Mouse (Mus musculus): ENCODE results near the gene Arhgap24. TPM values are rescaled to one million over a fixed set of nuclear protein-coding genes. Genes with fewer than 3 reads are reported as not detected.

Arhgap24 gene
- polyA plus RNA-seq, 1 experiment from 2014 or later, result 6.1 TPM

DNA sequence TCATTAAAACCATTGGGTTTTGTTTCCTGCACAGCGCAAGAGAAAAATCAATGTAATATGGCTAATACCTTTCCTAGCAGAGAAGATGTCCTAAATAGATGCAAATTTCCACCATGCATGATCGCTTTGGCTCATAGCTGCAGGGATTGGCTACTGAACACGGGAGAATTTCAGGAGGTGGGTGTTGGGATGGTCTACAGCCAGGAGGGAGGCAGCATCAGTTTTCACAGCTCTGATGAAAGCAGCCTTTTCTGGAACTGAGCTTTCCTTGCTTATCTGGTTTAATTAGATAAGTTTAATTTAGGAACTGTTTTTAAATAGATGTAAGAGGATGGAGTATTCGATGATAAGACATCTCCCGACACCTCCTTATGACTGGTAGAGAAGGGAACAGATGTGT is 217.2 kb downstream of the Arhgap24 start:
- ATAC-seq (ENCODE audit: low FRiP score, low read depth), result no peak

DNA sequence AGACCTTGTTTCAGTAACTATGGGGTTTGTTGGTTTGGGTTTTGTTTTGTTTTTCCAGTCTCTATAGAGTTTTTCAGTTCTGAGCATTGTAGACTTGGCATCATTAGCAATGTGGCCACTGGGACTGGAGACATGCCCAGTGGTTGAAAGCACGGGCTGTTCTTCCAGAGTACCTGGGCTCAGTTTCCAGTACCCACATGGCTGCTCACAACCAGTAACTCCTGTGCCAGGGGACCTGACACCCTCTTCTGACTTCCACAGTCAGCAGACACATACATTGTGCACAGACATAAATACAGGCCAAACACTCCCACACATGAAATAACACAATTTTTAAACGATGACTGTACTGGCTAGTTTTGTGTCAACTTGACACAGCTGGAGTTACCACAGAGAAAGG is 217.7 kb downstream of the Arhgap24 start:
- Histone ChIP-seq H3K4me3 (no peak overlapping the region), H3K27me3 (replicated peaks) (no peaks in the 10 kb centered on the region), H3K4me1 (no peaks in the 10 kb centered on the region), H3K27ac (no peak overlapping the region), H3K9ac (no peak overlapping the region), H3K4me2 (replicated peaks) (no peak overlapping the region), H3K36me3 (no peaks in the 10 kb centered on the region), H3K9me3 (no peaks in the 10 kb centered on the region)
- no peak for ATAC-seq (ENCODE audit: low FRiP score, low read depth)
- 89% methylated on average over 2 of the region's 2 CpGs for WGBS

More for the DNA sequence above, 217.2 kb downstream of the Arhgap24 start:
- H3K9me3 ChIP-seq, result no peaks in the 10 kb centered on the region
- 91% methylated on average over 5 of the region's 5 CpGs for WGBS
- no peaks in the 10 kb centered on the region for H3K4me1 ChIP-seq
- no peak overlapping the region for H3K4me2 ChIP-seq (replicated peaks)
- H3K27ac ChIP-seq, result no peak overlapping the region
- no peaks in the 10 kb centered on the region for H3K36me3 ChIP-seq
- no peak overlapping the region for H3K4me3 ChIP-seq
- no peaks in the 10 kb centered on the region for H3K27me3 ChIP-seq (replicated peaks)
- no peak overlapping the region for H3K9ac ChIP-seq

DNA sequence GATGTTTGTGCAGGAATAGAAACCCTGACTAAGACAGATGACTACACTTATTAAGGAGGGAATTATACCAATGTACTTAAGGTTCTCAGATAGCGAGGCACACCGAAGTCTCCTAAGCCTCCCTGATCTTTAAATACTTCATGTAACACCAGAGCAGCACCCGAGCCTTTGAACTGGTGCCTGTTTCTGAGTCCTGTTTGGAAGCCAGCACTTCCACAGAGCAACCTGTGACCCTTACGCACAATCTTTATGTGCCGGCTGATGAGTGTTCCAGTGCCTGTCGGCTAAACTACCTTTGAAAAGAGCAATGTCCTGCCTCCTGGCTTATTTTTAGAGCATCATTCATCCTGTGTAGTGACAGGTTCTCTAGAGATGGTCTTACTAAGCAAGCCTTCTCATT is 221.4 kb downstream of the Arhgap24 start:
- Histone ChIP-seq H3K4me1 (no peaks in the 10 kb centered on the region), H3K27me3 (replicated peaks) (no peaks in the 10 kb centered on the region), H3K9ac (no peak overlapping the region), H3K4me3 (no peak overlapping the region), H3K9me3 (no peaks in the 10 kb centered on the region), H3K4me2 (replicated peaks) (no peak overlapping the region), H3K36me3 (no peaks in the 10 kb centered on the region), H3K27ac (no peak overlapping the region)
- no peak for ATAC-seq (ENCODE audit: low FRiP score, low read depth)
- WGBS, result 86% methylated on average over 6 of the region's 6 CpGs

DNA sequence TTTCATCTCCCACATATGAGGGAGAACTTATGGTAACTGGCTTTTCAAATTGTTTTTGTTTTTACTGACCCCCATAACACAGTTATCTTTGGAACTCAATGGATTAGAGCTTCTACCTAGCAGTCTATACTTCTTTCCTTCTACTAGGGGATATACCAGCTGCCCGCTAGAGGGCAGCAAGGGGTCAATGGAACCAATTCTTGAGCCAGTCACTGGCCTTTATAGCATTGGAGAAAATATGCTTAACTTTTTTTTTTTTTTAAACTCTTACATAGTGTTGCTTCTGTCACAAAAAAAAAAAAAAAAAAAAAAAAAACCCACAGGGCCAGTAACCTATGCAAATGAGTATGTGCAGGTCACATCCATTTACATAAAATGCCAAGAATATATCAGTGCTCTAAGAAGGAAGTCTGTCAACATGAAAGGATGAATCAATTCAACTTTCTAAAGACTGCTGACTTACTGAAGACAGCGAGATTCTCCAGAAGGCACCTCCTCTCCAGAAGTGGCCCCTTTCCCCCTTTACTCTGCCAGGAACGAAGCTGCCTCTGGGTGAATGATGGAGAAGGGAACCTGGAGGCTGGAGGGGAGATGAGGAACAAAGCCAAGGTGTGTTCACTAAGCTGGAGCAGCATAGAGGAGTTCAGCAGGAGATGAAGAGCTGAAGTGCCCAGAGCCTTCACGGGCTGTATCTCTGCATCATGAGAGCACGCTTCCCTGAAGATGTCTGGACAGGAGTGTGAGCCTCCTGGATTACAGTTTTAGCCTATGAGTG is 222.3 kb downstream of the Arhgap24 start:
- Histone ChIP-seq H3K4me2 (replicated peaks) (no peak overlapping the region), H3K4me1 (no peaks in the 10 kb centered on the region), H3K27me3 (replicated peaks) (no peaks in the 10 kb centered on the region), H3K9me3 (no peaks in the 10 kb centered on the region), H3K27ac (no peak overlapping the region), H3K36me3 (no peaks in the 10 kb centered on the region), H3K4me3 (no peak overlapping the region), H3K9ac (no peak overlapping the region)
- 55% methylated on average over 5 of the region's 5 CpGs for WGBS
- ATAC-seq (ENCODE audit: low FRiP score, low read depth), result no peak

DNA sequence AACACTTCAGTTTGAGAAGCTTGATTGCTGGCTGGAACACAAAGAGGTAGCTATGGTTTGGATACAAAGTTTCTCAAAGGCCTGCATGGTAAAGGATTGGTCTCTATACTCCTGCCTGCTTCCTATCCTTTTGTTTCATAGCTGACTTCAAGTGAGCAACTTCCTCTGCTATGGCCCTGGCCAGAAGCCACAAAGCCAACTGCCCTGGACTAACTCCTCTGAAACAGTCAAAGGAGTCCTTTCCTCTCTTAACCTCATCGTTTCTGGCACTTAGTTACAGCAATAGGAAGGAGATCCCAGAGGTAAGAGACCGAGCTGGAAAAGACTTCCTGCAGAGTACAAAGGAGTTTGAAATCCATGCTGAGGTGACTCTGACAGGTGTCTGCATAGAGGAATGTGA is 224.0 kb downstream of the Arhgap24 start:
- Histone ChIP-seq H3K27ac (no peak overlapping the region), H3K4me3 (no peak overlapping the region), H3K4me1 (no peaks in the 10 kb centered on the region), H3K9ac (no peak overlapping the region), H3K27me3 (replicated peaks) (no peaks in the 10 kb centered on the region), H3K4me2 (replicated peaks) (no peak overlapping the region), H3K36me3 (no peaks in the 10 kb centered on the region), H3K9me3 (no peaks in the 10 kb centered on the region)
- WGBS, result 24% methylated on average over 2 of the region's 2 CpGs
- no peak for ATAC-seq (ENCODE audit: low FRiP score, low read depth)

DNA sequence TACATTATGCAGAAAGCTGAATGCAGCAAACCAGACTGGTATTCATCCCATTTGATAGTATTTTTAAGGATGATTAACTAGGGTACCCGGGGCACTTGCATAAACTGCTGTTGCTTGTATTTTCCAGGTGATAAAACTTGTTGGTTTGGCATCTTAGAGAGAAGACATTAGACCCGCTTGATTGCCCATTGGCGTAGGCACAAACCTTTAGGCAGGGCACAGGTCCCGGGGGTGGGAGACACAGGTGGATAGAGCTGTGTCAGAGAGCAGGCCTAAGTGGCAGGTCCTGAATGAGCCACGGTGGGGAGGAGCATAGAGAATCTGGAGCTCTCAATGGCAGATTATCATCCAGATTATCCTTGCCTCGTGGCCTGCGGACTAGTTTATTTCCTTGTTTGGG is 229.1 kb downstream of the Arhgap24 start:
- no peaks in the 10 kb centered on the region for H3K9me3 ChIP-seq
- H3K27ac ChIP-seq, result no peak overlapping the region
- no peak overlapping the region for H3K4me3 ChIP-seq
- no peak overlapping the region for H3K4me2 ChIP-seq (replicated peaks)
- ATAC-seq (ENCODE audit: low FRiP score, low read depth), result no peak
- H3K4me1 ChIP-seq, result no peaks in the 10 kb centered on the region
- no peak overlapping the region for H3K9ac ChIP-seq
- H3K27me3 ChIP-seq (replicated peaks), result no peaks in the 10 kb centered on the region
- H3K36me3 ChIP-seq, result no peaks in the 10 kb centered on the region
- 80% methylated on average over 7 of the region's 7 CpGs for WGBS

DNA sequence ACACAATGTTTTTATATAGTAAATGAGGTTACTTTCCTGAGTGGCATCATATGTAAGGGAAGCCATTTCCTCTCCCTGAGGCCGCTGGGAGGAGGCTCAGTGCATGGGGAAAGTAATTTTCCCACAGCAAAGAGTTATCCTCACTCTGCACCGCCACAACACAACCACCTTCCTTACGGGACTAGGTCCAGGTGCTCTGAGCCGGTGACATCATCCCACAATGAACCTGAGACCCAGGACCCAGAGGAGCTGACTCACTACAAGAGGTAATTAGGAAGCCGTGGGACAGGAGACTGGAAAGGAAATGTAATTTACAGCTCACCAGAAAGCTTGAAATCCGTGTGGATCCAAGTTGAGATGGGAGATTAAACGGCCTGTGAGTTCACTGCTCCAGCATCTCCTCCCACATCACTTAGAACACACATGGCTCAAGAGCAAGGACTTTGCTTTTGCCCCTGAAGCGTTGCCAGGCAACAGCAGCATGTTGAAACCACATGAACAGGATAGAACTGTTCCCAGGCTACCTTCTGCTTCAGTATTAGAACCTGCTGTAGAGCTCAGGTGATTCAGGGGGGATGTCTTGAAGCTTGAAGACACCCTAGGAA is 238.3 kb downstream of the Arhgap24 start:
- Histone ChIP-seq H3K36me3 (no peaks in the 10 kb centered on the region), H3K4me1 (no peaks in the 10 kb centered on the region), H3K4me2 (replicated peaks) (no peak overlapping the region), H3K27ac (no peak overlapping the region), H3K27me3 (replicated peaks) (no peaks in the 10 kb centered on the region), H3K9ac (no peak overlapping the region), H3K9me3 (no peaks in the 10 kb centered on the region), H3K4me3 (no peak overlapping the region)
- 70% methylated on average over 8 of the region's 8 CpGs for WGBS
- ATAC-seq (ENCODE audit: low FRiP score, low read depth), result no peak

DNA sequence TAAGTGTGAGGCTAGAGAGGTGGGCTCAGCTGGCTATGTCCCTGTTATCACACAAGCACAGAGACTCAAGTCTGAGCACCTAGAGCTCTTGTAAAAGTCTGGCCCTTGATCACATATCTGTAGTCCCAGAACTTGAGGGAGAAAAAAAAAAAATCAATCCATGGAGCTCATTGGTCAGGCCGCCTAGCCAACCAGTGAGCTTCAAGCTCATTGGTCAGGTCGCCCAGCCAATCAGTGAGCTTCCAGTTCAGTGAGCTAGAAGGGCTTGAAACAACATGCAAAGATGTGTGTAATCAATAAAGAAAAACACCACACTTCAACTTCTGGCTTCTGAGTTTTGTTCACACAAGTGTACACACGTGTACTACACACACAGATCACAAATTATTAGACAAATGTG is 242.4 kb downstream of the Arhgap24 start:
- Histone ChIP-seq H3K27ac (no peak overlapping the region), H3K4me3 (no peak overlapping the region), H3K4me2 (replicated peaks) (no peak overlapping the region), H3K9me3 (no peaks in the 10 kb centered on the region), H3K36me3 (no peaks in the 10 kb centered on the region), H3K9ac (no peak overlapping the region), H3K27me3 (replicated peaks) (no peaks in the 10 kb centered on the region), H3K4me1 (no peaks in the 10 kb centered on the region)
- ATAC-seq (ENCODE audit: low FRiP score, low read depth), result no peak
- WGBS, result 92% methylated on average over 3 of the region's 3 CpGs

DNA sequence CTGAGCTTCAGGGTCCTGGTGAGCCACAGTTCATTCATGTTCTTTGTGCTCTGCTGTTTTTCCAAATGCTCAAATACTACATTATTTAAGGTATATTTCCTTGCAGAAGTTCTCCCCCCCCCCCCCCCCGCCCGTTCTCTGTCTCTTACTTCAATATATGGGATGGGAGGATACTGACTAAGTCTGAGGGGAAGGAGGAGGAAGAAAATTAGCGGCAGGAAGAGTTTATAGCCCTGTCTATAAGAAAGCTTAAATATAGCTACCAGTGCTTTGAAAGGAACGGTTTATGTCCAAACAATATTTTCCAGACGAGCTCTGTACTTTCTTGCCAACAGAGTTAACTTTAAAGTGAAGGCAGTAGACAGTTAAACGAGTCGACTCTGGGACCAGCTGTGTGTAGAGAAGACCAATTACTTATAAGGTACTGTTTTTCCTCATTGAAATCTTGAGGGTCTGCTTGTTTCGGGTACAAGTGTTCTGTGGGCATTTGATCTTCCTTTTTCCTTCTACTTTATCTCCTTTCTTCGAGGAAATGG is 243.7 kb downstream of the Arhgap24 start:
- no peak overlapping the region for H3K27ac ChIP-seq
- 51% methylated on average over 9 of the region's 9 CpGs for WGBS
- no peak overlapping the region for H3K9ac ChIP-seq
- H3K4me3 ChIP-seq, result no peak overlapping the region
- H3K9me3 ChIP-seq, result no peaks in the 10 kb centered on the region
- H3K36me3 ChIP-seq, result no peaks in the 10 kb centered on the region
- H3K4me2 ChIP-seq (replicated peaks), result no peak overlapping the region
- no peaks in the 10 kb centered on the region for H3K27me3 ChIP-seq (replicated peaks)
- no peaks in the 10 kb centered on the region for H3K4me1 ChIP-seq
- no peak for ATAC-seq (ENCODE audit: low FRiP score, low read depth)

DNA sequence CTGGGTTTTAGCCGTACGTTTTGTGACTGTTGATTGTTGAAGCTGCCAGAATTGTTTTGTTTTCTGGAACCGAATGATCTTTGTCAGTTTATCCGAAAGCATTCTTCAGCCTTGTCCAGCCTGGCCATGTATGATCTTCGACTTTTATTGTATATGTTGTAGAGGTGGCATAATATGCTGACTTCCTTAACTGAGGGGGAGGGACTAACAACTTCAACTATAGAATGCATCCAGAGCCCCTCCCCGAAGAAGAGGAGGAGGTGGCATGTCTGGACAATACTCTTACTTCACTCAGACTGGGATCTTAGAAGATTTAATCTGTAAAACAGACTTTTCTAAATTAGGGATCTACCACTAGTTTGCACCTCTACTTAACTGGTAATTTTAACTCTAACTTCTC is 244.2 kb downstream of the Arhgap24 start:
- no peak overlapping the region for H3K9ac ChIP-seq
- H3K4me3 ChIP-seq, result no peak overlapping the region
- H3K4me1 ChIP-seq, result no peaks in the 10 kb centered on the region
- no peak overlapping the region for H3K4me2 ChIP-seq (replicated peaks)
- no peaks in the 10 kb centered on the region for H3K36me3 ChIP-seq
- WGBS, result 86% methylated on average over 6 of the region's 6 CpGs
- no peaks in the 10 kb centered on the region for H3K27me3 ChIP-seq (replicated peaks)
- ATAC-seq (ENCODE audit: low FRiP score, low read depth), result no peak
- H3K27ac ChIP-seq, result no peak overlapping the region
- no peaks in the 10 kb centered on the region for H3K9me3 ChIP-seq

DNA sequence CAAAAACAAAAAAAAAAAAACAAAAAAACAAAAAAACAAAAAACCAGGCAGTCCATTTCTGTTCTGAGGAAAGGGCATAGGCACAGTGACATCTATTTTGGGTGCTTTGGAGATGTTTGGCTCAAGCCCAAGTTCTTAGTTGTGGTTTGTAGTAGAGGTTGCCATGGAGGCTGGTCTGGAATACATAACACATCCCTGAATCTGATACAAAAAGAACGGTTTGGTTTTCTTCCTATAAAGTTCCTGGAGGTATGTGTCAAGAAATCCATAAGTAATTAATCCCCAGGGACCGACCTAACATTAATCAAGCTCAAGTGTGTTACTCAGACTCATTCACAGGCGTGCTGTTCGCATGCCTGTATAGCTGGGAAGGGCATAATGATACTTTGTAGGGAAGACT is 245.8 kb downstream of the Arhgap24 start:
- H3K4me3 ChIP-seq, result no peak overlapping the region
- WGBS, result 50% methylated on average over 4 of the region's 4 CpGs

DNA sequence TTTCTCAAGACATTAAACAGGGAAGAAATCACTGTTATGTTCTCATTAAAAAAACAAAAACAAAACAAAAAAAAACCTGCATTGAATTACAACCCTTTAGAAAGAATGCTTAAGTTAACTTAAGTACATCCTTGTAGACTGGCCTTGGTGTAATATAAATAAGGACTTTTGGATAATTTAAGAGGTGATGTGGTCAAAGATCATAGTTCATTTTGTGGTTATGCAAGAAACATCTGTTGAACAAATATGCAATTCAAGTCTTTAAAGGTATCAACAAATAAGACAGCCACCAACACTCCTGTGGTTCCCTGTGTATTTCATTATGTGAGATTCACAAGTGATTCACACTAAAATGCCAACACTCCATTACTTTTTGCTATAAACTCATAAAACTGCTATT is 247.3 kb downstream of the Arhgap24 start:
- Histone ChIP-seq H3K36me3 (no peaks in the 10 kb centered on the region), H3K4me3 (no peak overlapping the region), H3K9me3 (no peaks in the 10 kb centered on the region), H3K27ac (no peak overlapping the region), H3K27me3 (replicated peaks) (no peaks in the 10 kb centered on the region), H3K4me1 (no peaks in the 10 kb centered on the region), H3K9ac (no peak overlapping the region), H3K4me2 (replicated peaks) (no peak overlapping the region)
- no peak for ATAC-seq (ENCODE audit: low FRiP score, low read depth)

More for the DNA sequence above, 245.8 kb downstream of the Arhgap24 start:
- no peaks in the 10 kb centered on the region for H3K27me3 ChIP-seq (replicated peaks)
- no peaks in the 10 kb centered on the region for H3K36me3 ChIP-seq
- H3K27ac ChIP-seq, result no peak overlapping the region
- H3K9me3 ChIP-seq, result no peaks in the 10 kb centered on the region
- ATAC-seq (ENCODE audit: low FRiP score, low read depth), result no peak
- no peaks in the 10 kb centered on the region for H3K4me1 ChIP-seq
- H3K4me2 ChIP-seq (replicated peaks), result no peak overlapping the region
- no peak overlapping the region for H3K9ac ChIP-seq

DNA sequence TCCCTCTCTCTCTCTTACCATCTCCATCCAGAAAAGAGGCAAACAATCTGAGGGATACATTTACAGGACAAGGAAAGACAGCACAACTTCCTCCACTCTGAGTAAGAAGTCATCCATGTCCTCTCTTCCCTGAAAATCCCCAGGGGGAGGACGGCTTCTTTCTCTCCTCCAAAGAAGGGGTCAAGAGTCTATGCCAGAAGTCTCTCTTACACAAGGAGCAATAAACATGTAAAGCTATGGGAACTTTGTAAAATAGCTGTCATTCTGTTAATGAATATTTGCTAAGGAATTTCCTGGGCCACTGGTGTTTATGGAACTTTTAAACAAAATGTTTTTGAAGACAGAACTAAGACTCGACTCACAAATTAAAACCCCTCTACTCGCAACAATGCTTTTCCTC is 248.3 kb downstream of the Arhgap24 start:
- Histone ChIP-seq H3K4me1 (no peaks in the 10 kb centered on the region), H3K27ac (no peak overlapping the region), H3K4me3 (no peak overlapping the region), H3K4me2 (replicated peaks) (no peak overlapping the region), H3K36me3 (no peaks in the 10 kb centered on the region), H3K9me3 (no peaks in the 10 kb centered on the region), H3K27me3 (replicated peaks) (no peaks in the 10 kb centered on the region), H3K9ac (no peak overlapping the region)
- 71% methylated on average over 3 of the region's 3 CpGs for WGBS
- ATAC-seq (ENCODE audit: low FRiP score, low read depth), result no peak

Data from neural tube, embryonic 12.5 days (tissue).